Mouse (Mus musculus): ENCODE data around the gene Cnot8. TPM values are rescaled to one million over a fixed set of nuclear protein-coding genes. Genes with fewer than 3 reads are reported as not detected.
A peak's percentile ranks its signal among the peaks of the same experiment; 100 is the strongest.
"Not testable (repeated sequence)": the region's sequence is repeated elsewhere in the genome, so short reads cannot be mapped to it uniquely, and the experiment has no call there.

Gene Cnot8
- polyA plus RNA-seq, 1 experiment from 2014 or later: 95.8 TPM

- H3K27ac ChIP-seq (ENCODE audit: low read depth, low read length): no peak overlapping the region
- H3K9ac ChIP-seq (ENCODE audit: low read length): no peak overlapping the region
- ATAC-seq (replicated peaks; ENCODE audit: low FRiP score) (no peak), DNase-seq (ENCODE audit: low spot score) (no peak)
- WGBS: 64% methylated on average over 4 of the region's 4 CpGs
- H3K27me3 ChIP-seq (ENCODE audit: control insufficient read depth, insufficient read depth, low read length): peaks cover 4% of the 10 kb centered on the region; the same call in 1 of the 2 replicates
- H3K9me3 ChIP-seq (ENCODE audit: control insufficient read depth, low read length): no peaks in the 10 kb centered on the region
- H3K36me3 ChIP-seq (ENCODE audit: control insufficient read depth, insufficient read depth, low read length): no peaks in the 10 kb centered on the region
- H3K4me2 ChIP-seq (ENCODE audit: low read depth, low read length, severe bottlenecking): no peak overlapping the region
- no peak overlapping the region for H3K4me3 ChIP-seq (ENCODE audit: low read depth, low read length)
- H3K4me1 ChIP-seq (replicated peaks; ENCODE audit: control insufficient read depth, insufficient read depth, low read length): no peaks in the 10 kb centered on the region; the same call in 1 of the 2 replicates
These were observed 11.4 kb upstream of the Cnot8 start for GRCm38 (mm10) chr11:58092541-58092940.

GRCm38 (mm10) chr11:58093021-58093528 is 10.9 kb upstream of the Cnot8 start, which contains the start of gene Gm12248:
TSS of gene Gm12248 (minus strand) at chr11:58093134.
- WGBS: 16% methylated on average over 12 of the region's 12 CpGs
- ATAC-seq (replicated peaks; ENCODE audit: low FRiP score) (no peak), DNase-seq (ENCODE audit: low spot score) (no peak)
- Histone ChIP-seq H3K4me2 (ENCODE audit: low read depth, low read length, severe bottlenecking) (no peak within 1 kb of the TSS; the same call in 1 of the 2 replicates), H3K4me1 (replicated peaks; ENCODE audit: control insufficient read depth, insufficient read depth, low read length) (peaks cover 2% of the 10 kb centered on the region; the same call in 1 of the 2 replicates), H3K9ac (ENCODE audit: low read length) (0 out of 2 replicates have a peak within 1 kb of the TSS, but pooled peaks have one; percentile 7), H3K27me3 (ENCODE audit: control insufficient read depth, insufficient read depth, low read length) (peaks cover 4% of the 10 kb centered on the region; the same call in 1 of the 2 replicates), H3K4me3 (ENCODE audit: low read depth, low read length) (no peak within 1 kb of the TSS), H3K9me3 (ENCODE audit: control insufficient read depth, low read length) (no peaks in the 10 kb centered on the region), H3K36me3 (ENCODE audit: control insufficient read depth, insufficient read depth, low read length) (no peaks in the 10 kb centered on the region), H3K27ac (ENCODE audit: low read depth, low read length) (no peak within 1 kb of the TSS)

- 51% methylated on average over 4 of the region's 4 CpGs for WGBS
- H3K36me3 ChIP-seq (ENCODE audit: control insufficient read depth, insufficient read depth, low read length): no peaks in the 10 kb centered on the region
- H3K4me1 ChIP-seq (replicated peaks; ENCODE audit: control insufficient read depth, insufficient read depth, low read length): peaks cover 2% of the 10 kb centered on the region; the same call in 1 of the 2 replicates
- DNase-seq (ENCODE audit: low spot score) (no peak), ATAC-seq (replicated peaks; ENCODE audit: low FRiP score) (no peak)
- H3K9ac ChIP-seq (ENCODE audit: low read length): no peak overlapping the region
- no peaks in the 10 kb centered on the region for H3K9me3 ChIP-seq (ENCODE audit: control insufficient read depth, low read length)
- H3K27me3 ChIP-seq (ENCODE audit: control insufficient read depth, insufficient read depth, low read length): peaks cover 4% of the 10 kb centered on the region; the same call in 1 of the 2 replicates
- no peak overlapping the region for H3K27ac ChIP-seq (ENCODE audit: low read depth, low read length)
- H3K4me2 ChIP-seq (ENCODE audit: low read depth, low read length, severe bottlenecking): no peak overlapping the region
- H3K4me3 ChIP-seq (ENCODE audit: low read depth, low read length): no peak overlapping the region
These were observed 9.2 kb upstream of the Cnot8 start for GRCm38 (mm10) chr11:58094766-58095165.

- peaks cover 4% of the 10 kb centered on the region; the same call in 1 of the 2 replicates for H3K27me3 ChIP-seq (ENCODE audit: control insufficient read depth, insufficient read depth, low read length)
- H3K9ac ChIP-seq (ENCODE audit: low read length): no peak overlapping the region
- no peak for DNase-seq (ENCODE audit: low spot score)
- ATAC-seq (replicated peaks; ENCODE audit: low FRiP score): no peak
- no peaks in the 10 kb centered on the region for H3K9me3 ChIP-seq (ENCODE audit: control insufficient read depth, low read length)
- 95% methylated on average over 1 of the region's 1 CpGs for WGBS
- H3K4me3 ChIP-seq (ENCODE audit: low read depth, low read length): no peak overlapping the region
- no peak overlapping the region for H3K27ac ChIP-seq (ENCODE audit: low read depth, low read length)
- no peak overlapping the region for H3K4me2 ChIP-seq (ENCODE audit: low read depth, low read length, severe bottlenecking)
- no peaks in the 10 kb centered on the region for H3K36me3 ChIP-seq (ENCODE audit: control insufficient read depth, insufficient read depth, low read length)
- peaks cover 2% of the 10 kb centered on the region; the same call in 1 of the 2 replicates for H3K4me1 ChIP-seq (replicated peaks; ENCODE audit: control insufficient read depth, insufficient read depth, low read length)
These were observed 8.4 kb upstream of the Cnot8 start for GRCm38 (mm10) chr11:58095561-58095960.

GRCm38 (mm10) chr11:58096160-58096559 is 7.8 kb upstream of the Cnot8 start:
- 93% methylated on average over 5 of the region's 5 CpGs for WGBS

DNA sequence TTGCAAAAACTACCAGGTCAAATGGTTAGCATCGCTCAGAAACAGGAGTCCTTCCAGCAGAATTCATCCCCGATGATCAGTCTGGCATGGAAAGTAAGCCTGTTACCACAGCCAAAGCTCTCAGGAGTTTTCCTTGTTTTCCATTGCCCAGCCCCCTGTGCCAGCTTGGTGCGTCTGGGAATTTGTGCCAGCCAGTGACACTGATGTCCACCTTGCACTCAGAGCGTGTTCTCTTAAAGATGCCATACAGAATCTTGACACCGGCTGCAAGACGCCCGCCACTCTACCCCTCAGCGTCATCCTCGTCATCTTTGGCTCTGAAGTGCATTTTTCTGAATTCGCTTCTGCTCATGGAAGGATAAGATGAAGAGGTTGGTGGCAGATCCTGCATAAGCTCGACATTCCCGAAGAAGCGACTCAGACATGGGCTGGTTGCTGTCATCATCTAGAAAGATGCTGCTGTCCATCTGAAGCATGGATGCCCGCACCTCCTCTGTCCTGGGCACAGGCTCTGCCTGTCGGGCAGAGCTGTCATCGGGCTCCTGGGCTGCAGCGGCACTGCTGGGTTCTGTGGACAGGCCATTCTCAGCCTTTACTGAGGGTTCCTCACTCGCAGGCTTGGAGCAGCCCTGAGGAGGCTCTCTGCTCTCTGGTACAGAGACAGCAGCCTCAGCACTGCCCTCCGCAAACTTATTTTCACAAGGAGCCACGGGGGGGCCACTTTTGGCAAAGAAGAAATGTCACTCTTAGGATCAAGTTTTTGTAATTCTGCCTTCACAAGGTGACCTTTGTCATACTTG is 6.9 kb upstream of the Cnot8 start:
- peak overlapping the region; percentile 34; the same call in 1 of the 2 replicates for H3K4me3 ChIP-seq (ENCODE audit: low read depth, low read length)
- H3K4me2 ChIP-seq (ENCODE audit: low read depth, low read length, severe bottlenecking): peak overlapping the region; percentile 63; the same call in 1 of the 2 replicates
- no peak overlapping the region; the same call in 1 of the 2 replicates for H3K9ac ChIP-seq (ENCODE audit: low read length)
- ATAC-seq (replicated peaks; ENCODE audit: low FRiP score) (no peak), DNase-seq (ENCODE audit: low spot score) (no peak)
- peaks cover 4% of the 10 kb centered on the region; the same call in 1 of the 2 replicates for H3K27me3 ChIP-seq (ENCODE audit: control insufficient read depth, insufficient read depth, low read length)
- peaks cover 2% of the 10 kb centered on the region; the same call in 1 of the 2 replicates for H3K4me1 ChIP-seq (replicated peaks; ENCODE audit: control insufficient read depth, insufficient read depth, low read length)
- no peaks in the 10 kb centered on the region for H3K9me3 ChIP-seq (ENCODE audit: control insufficient read depth, low read length)
- 51% methylated on average over 20 of the region's 20 CpGs for WGBS
- no peaks in the 10 kb centered on the region for H3K36me3 ChIP-seq (ENCODE audit: control insufficient read depth, insufficient read depth, low read length)
- no peak overlapping the region for H3K27ac ChIP-seq (ENCODE audit: low read depth, low read length)

More at GRCm38 (mm10) chr11:58096160-58096559, 7.8 kb upstream of the Cnot8 start:
- peaks cover 2% of the 10 kb centered on the region; the same call in 1 of the 2 replicates for H3K4me1 ChIP-seq (replicated peaks; ENCODE audit: control insufficient read depth, insufficient read depth, low read length)
- no peak overlapping the region for H3K4me2 ChIP-seq (ENCODE audit: low read depth, low read length, severe bottlenecking)
- no peak for ATAC-seq (replicated peaks; ENCODE audit: low FRiP score)
- no peaks in the 10 kb centered on the region for H3K9me3 ChIP-seq (ENCODE audit: control insufficient read depth, low read length)
- no peak overlapping the region for H3K9ac ChIP-seq (ENCODE audit: low read length)
- H3K27ac ChIP-seq (ENCODE audit: low read depth, low read length): no peak overlapping the region
- H3K4me3 ChIP-seq (ENCODE audit: low read depth, low read length): no peak overlapping the region
- no peak for DNase-seq (ENCODE audit: low spot score)
- no peaks in the 10 kb centered on the region for H3K36me3 ChIP-seq (ENCODE audit: control insufficient read depth, insufficient read depth, low read length)
- peaks cover 4% of the 10 kb centered on the region; the same call in 1 of the 2 replicates for H3K27me3 ChIP-seq (ENCODE audit: control insufficient read depth, insufficient read depth, low read length)

DNA sequence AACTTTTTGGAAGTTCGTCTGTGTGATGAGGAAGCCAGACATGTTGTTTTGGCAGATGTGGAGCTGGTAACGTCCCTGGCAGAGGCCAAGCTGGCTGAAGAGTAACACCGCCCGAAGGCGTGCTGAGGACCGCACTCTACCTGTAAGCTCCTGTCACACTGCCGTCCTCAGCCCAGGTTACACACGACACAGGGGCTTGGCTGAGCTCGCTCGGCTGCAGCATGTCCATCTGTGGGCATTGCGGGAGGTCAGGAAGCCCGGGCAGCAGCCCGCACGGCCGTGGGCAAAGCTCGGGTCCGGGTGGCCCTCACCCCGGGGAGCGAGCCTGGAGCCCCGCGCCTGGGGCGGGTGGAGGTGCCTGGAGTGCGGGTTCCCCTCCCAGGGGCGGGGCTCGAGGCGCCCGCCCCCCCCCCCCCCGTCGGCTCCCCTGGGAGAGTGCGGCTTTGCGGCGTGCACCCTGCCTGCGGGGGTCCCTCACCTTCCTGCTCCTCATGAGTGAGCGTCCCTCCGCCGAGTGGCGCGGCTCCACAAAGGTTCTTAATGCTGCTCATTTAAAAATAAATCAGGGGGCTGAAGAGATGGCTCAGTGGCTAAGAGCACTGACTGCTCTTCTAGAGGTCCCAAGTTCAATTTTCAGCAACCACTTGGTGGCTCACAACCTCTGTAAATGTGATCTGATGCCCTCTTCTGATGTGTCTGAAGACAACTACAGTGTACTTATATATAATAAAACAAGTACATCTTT is 6.2 kb upstream of the Cnot8 start:
- Histone ChIP-seq H3K9ac (ENCODE audit: low read length) (peak overlapping the region; percentile 27), H3K36me3 (ENCODE audit: control insufficient read depth, insufficient read depth, low read length) (no peaks in the 10 kb centered on the region), H3K9me3 (ENCODE audit: control insufficient read depth, low read length) (no peaks in the 10 kb centered on the region), H3K4me2 (ENCODE audit: low read depth, low read length, severe bottlenecking) (peak overlapping the region; percentile 63), H3K27me3 (ENCODE audit: control insufficient read depth, insufficient read depth, low read length) (peaks cover 4% of the 10 kb centered on the region; the same call in 1 of the 2 replicates), H3K27ac (ENCODE audit: low read depth, low read length) (no peak overlapping the region), H3K4me1 (replicated peaks; ENCODE audit: control insufficient read depth, insufficient read depth, low read length) (peaks cover 2% of the 10 kb centered on the region; the same call in 1 of the 2 replicates), H3K4me3 (ENCODE audit: low read depth, low read length) (peak overlapping the region; percentile 34)
- WGBS: 2% methylated on average over 30 of the region's 38 CpGs
- DNase-seq (ENCODE audit: low spot score) (peak; percentile 60), ATAC-seq (replicated peaks; ENCODE audit: low FRiP score) (0 out of 2 replicates have a peak, but pooled peaks have one; percentile 21)

GRCm38 (mm10) chr11:58098366-58098720 is 5.6 kb upstream of the Cnot8 start:
- not testable (repeated sequence) for DNase-seq (ENCODE audit: low spot score); H3K4me2 ChIP-seq (ENCODE audit: low read depth, low read length, severe bottlenecking); H3K4me1 ChIP-seq (replicated peaks; ENCODE audit: control insufficient read depth, insufficient read depth, low read length); H3K9ac ChIP-seq (ENCODE audit: low read length); H3K27me3 ChIP-seq (ENCODE audit: control insufficient read depth, insufficient read depth, low read length); H3K27ac ChIP-seq (ENCODE audit: low read depth, low read length); H3K4me3 ChIP-seq (ENCODE audit: low read depth, low read length); H3K9me3 ChIP-seq (ENCODE audit: control insufficient read depth, low read length); H3K36me3 ChIP-seq (ENCODE audit: control insufficient read depth, insufficient read depth, low read length); ATAC-seq (replicated peaks; ENCODE audit: low FRiP score)
- 59% methylated on average over 5 of the region's 5 CpGs for WGBS

Data from forebrain, embryonic 11.5 days (tissue).